Mouse (Mus musculus): ENCODE measurements around the gene Runx3.

The Runx3 gene

DNA sequence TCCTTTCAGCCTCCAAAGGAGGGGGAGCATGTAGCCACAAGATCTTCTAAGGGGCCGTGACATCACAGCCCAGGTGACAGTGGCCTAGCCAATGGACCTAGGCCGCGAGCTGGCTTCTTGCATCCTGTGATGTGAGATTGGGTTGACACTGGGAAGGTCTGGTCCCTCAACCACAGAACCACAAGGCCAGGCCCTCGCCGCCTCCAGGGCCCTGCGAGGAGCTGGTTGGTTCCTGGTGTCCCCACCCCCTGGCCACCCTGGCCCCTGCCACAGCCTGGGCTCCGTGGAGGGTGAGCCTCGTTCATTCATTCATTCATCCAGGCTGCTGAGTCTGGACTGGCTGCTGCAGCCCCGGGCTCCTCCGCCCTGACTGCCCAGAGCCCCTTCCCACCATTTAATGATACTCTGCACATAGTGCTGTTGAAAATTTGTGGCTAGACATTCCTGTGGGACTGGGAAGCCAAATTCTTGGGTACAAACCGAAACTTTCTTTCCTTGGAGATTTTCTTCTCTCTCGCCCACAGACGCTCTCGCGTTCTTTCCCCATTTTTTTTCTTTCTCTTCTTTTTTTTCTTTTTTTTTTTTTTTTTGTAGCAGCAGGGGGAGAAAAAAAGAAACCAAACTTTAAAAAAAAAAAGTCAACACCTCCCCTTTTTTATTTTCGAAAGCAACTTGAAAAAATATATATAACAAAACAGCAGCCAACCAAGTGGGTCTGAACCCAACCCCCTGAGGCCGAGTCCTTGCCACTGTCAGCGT, at the start of gene Runx3:
Gene Runx3 (plus strand): TSS at position 311 of the 759 bp plus-strand sequence.
- DNase-seq (ENCODE audit: low spot score), result no peak

DNA sequence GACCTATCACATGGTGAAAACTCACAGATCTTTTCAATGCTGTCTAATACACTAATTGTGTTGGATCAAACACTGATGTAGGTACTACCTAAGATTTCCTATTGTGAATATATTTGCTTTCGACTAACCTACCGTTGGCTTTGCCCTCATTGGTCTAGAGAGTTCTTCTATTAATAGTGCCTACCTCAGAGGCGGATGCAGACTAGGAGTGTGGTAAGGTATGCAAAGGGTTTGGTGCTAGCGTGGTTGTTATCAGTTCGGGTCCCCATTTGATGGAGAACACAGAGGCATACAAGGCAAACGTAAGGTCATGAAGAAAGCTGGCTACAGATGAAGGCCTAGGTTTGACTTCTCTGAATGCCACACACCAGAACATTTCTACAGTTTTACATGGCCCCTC, 47.8 kb upstream of the Runx3 start:
- no peak for DNase-seq (ENCODE audit: low spot score)

DNA sequence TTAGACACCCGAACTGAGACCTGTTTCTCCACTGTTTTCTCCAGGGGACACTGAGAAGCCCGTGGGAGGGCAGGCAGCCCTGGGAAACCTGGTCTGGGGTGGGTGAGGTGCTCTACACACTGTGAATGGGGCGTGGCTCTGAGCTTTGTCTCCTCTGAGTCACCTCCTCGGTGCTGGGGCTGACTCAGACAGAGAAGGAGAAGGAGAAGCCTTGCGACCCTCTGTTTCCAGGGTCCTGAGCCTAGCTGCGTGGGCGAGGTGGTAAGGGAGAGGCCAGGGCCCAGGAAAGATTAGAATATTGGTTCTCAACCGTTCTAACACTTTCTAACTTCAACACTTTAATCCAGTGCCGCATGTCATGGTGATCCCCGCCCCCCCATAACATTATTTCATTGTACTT, 46.9 kb upstream of the Runx3 start:
- no peak for DNase-seq (ENCODE audit: low spot score)

DNA sequence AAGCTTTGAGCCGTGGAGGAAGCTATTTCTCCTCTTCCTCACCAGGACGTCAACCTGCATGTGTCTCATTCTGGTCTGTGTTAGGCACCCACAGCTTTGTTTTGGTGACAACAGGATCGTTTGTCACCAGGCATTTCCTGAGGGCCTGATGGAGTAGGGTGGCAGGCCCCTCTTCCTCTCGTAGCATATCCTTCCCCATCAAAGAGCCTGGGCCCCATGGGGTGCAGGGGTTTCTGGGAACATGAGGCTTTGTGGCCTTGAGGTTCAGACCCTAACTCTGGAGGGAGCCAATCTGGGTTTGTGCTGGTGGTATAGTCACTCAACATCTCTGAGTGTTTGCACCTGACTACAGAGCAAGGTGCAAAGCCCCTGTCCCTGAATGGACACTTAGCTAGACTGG, 45.8 kb upstream of the Runx3 start:
- DNase-seq (ENCODE audit: low spot score), result no peak

DNA sequence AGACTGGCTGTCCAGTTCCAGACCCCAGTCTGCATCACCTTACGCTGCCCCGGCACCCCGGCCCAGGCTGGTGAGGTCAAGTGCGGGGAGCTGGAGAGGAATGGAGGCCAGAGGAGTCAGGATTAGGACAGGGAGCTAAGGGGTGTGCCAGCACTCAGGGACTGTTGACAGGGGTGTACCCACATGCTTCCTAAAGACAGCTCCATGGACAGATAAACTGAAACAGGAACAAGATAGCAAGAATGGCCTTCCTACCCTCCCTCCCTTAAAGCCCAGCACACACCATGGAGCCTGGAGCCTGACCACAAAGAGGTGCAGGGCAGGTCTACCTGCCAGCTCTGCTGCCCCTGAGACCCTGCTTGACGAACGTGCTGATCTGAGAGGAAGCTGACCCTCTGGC, 45.1 kb upstream of the Runx3 start:
- DNase-seq (ENCODE audit: low spot score), result no peak

DNA sequence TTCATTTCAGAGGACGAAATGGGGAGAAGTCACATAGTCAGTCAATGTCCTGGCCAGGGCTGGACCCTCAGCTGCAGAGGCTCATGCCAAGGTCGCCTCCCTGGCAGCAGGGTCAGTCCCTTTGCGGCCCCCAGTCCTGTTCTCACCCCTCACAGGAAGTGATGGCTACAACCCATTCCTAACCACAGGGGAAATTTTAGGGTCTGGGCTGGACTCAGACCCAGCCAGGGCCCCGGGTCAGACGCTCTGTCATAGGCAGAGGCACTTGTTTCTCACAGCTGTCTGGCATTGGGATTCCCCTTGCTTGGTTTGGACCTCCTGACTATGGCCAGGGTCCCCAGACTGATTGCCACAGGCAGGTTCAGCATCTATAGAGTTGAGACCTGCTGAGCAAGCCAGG, 43.8 kb upstream of the Runx3 start:
- DNase-seq (ENCODE audit: low spot score), result no peak

DNA sequence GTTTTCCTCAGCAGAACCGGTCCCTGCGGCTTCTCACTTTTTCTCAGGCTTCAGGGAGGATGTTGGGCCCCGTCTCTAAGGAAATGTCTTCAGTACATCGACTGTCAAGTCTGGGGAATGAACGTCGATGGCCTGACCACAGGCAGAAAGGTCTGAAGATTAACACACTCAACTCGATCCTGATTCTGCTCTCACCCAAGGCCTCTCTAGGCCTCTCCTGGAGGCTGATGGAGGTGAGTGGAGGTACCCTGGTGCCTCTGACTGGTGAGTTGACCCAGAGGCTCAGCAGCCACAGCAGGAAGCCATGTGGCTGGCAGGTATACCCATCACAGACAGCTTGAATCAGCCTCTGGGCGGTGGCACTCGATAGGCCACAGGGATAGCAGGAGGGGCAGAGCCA, 43.3 kb upstream of the Runx3 start:
- no peak for DNase-seq (ENCODE audit: low spot score)

DNA sequence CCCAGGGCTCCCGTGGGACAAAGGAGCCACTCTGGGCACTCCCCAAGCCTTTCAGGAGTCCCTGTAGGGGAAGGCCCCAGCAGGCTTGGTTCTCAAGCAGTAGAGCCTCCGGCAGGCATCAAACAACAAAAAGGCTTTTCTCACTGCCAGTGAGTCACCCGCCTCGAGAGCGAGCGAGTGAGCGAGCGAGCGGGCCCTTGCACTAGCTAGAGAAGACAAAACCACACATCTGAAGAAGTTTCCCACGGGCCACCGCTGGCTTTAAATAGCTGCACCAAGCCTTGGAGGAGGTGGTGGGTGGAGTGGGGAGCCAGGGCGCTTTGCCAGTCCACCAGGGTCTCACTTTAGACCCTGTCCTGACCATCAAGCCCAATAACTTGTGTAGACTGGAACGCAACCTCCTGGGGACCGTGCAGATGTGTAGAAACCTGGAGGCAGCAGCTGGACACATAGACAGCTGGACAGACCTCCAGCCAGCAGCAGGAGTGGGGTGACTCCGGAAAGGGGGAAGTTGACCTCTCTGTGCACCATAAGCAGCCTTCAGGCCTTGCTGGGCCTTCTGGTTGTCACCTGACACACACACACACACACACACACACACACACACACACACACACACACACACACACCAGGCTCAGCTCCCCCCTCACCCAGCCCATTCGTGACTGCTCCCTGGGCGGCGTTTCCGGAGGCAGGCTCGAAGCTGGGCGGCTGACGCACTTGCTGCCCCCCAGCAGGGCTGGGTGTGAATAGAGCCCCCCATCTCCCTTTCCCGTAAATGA, 40.4 kb upstream of the Runx3 start:
- DNase-seq (ENCODE audit: low spot score), result no peak

DNA sequence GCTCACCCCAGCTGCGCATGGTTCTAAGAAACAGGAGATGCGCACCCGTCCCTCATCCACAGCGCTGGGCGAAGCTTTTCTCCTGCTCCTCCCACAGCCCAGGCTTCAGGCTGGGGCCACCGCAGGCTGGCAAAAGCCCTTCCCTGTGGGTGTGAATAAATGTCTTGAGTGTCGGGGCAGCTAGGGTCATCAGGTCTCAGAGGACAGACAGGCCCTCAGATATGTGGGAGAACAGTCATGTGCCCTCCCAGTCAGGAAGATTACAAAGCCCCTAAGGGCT, 39.9 kb upstream of the Runx3 start:
- DNase-seq (ENCODE audit: low spot score), result no peak

DNA sequence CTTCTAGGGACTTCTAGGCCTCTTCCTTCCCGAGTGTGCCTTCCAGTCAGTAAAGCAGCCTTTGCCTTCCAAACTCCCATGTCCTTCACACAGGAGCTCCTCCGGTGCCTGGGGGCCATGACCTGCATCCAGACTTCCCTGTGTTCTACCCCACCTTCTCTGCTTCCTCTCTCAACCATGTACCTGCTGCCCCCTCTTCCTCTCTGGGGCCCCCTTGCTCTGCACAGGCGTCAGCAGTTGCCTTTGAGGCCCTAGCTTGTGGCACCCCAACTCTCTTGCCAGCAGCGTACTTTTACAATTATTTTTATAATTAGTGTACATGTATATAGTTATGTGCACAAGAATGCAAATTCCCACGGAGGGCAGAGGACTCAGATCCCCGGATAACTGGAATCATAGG, 37.4 kb upstream of the Runx3 start:
- DNase-seq (ENCODE audit: low spot score), result no peak

DNA sequence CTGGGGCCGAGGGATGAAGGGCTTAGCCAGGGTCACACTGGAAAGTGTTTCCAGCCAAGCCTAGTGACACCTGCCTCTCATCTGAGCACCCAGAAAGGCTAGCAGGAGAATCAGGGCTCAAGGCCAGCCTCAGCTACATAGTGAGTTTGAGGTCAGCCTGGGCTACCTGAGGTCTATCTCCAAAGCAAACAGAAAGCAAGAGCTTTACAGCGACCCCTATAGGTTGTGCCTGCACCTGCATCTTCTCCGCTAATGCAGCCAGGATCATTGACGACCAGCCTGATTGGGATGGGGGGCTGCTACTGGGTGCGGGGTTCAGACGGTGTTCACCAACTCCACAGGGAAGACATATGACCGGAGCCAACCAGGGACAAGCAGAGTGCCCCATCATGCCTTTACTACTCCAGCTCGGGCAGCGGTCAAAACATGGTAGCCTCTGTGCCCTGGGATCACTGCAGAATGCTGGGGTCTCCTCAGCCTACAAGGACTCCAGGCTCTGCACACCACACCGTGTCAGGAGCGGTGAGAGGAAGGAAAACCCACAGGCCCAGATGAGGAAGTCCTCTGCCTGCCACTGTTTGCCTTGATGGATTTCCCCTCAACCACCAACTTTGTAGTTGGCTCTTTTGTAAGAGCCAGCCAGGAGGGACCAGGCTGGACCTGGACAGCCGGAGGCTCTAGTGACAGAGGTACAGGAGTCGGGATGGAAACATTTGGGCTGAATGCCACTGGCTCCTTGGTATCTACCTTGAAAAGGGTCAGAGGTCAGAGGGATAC, 35.2 kb upstream of the Runx3 start:
- DNase-seq (ENCODE audit: low spot score), result no peak

DNA sequence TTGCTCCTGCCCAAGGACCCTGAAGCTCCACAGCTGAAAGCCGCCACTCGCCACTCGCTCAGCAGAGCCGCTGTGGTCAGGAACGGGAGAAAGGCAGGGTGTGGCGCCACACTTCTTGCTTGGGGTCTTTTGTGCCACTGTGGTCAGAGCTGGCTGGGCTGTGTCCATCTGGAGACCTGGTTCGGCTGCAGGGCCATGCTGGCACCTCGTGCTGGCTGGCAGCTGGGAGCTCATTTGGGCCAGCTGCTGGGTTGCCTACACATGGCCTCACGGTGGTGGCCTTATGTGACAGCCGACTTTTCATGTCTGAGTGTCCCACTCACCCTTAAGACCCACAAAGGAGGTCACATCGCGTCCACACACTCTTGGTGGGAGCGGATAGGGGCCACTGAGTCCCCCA, 29.8 kb upstream of the Runx3 start:
- DNase-seq (ENCODE audit: low spot score), result no peak

DNA sequence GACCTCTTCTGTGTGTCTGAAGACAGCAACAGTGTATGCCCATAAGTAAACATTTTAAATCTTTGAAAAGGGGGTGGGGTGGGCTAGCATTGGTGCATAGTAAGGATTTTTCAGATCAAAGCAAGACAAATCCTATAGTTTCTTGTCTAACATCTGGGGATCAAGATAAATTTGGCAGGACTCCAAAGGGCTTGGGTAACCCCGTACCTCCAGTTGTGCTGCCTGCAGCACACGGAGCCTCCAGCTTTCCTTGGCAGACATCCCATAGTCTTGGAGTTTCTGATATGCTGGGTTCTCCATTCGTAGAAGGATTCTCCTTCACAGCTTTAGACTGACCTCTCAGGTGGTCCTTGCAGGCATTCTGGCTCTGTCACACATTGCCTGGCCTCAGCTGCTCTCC, 27.6 kb upstream of the Runx3 start:
- DNase-seq (ENCODE audit: low spot score), result no peak

DNA sequence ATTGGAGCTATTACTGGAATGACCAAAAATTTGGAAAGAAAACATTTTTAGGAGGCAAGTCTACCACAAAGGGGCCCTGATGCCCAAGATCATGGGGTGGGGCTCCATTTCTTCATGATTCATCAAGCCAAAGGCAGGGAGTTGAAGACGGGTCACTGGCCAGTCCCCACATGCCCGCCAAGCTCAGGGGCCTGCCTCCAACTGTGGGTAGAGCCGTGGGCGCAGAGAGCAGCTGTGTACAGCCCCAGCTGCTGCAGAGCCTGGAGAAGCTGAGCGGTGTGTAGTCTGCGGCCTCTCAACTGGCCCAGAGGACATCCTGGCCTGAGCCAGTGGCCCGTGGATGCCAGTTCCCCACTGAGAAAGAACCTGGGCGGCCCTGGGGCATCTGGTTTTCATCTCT, 24.8 kb upstream of the Runx3 start:
- DNase-seq (ENCODE audit: low spot score), result no peak

DNA sequence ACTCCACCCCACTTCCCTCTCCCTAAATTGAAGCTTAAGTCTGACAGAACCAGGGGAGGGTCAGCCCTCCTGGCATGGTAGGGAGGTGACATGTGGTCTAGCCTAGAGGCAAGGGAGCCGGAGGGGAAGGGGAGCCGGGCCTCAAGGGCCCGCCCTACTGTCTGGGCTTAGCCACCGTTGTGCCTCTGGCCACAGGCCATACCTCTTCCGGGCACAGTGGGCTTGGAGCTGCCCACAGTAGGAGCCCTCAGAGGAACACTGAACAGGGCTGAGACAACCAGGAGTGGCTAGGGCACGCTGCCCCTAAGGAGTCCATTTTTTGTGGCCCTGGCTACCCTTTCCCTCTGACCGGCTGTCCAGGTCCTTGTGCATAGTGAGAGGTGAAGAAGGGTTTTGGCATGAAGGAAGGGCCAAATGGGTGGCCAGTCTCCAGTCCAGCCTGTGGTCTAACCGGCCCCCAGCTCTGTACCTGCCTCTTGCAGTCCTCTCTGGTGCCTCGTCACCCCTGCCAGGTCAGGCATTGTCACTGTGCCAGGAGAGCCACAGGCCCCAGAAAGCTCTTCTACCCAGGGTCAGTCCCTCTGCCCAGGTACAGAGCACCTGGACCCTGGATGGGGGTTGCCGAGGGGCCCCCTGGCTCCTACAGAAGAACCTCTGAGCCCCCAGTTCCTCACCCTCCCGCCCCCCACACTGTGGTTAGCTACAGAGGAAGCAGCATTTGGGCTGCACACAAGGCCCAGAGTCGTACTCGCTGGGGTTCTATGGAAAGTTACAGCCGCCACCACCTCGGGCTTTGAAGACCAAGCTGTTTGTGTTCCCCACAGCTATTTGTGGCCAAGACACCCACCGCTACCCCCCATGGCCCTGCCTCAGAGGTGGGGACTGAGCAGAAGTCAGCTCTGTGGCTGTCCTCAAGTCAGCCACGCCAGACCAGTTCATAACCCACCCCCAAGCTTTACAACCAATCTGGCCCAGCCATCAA, 22.3 kb upstream of the Runx3 start:
- no peak for DNase-seq (ENCODE audit: low spot score)

DNA sequence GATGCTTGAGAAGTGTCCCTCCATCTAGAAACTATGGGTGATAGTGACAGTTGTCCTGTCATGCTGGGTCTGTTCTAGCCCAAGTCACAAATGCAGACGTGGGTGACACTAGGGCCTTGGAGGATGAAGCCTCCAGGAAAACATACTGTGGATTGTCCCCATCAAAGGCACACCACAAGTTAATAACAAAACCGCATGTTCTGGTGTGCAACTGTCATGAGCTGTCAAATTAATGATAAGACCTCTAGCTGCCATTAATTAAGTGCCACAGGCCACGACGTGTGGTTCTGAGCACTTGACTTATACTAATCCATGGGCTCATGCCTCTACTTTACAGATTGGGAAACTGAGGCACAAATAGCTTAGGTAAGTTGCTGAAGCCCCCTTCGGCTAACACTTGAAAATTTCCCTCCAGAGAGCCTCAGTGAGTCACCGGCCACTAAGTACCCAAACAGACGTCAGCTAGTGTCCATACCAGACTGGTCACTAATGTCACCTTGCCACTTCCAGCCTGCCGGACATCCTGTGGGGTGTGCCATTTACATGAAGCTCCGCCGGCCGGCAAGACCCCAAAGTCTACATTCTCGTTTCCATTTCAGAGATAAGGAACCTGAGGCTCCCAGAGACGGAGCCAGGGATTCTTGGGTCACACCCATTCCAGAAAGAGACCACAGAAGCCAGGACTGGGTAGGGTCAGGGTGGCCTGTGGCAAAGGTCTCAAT, 18.3 kb upstream of the Runx3 start:
- no peak for DNase-seq (ENCODE audit: low spot score)

DNA sequence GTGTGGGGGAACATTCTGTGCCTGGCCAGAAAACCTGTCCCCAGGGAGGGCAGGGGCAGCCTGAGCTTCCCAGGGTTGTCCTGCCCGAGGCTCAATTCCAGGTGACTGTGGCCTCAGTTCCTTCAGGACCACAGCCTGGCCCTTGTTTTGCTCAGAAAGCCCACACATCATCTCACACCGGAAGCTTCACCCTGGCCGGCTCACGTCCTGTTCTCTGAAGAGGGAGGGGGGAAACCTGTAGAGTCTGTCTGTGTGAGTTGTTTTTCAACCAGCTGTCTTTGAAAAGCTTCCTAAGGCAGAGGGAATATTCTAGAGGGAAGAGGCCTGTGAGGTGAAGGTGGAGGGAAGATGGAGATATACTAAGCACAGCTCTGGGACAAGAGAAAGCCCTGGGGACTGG, 17.7 kb upstream of the Runx3 start:
- DNase-seq (ENCODE audit: low spot score), result no peak

DNA sequence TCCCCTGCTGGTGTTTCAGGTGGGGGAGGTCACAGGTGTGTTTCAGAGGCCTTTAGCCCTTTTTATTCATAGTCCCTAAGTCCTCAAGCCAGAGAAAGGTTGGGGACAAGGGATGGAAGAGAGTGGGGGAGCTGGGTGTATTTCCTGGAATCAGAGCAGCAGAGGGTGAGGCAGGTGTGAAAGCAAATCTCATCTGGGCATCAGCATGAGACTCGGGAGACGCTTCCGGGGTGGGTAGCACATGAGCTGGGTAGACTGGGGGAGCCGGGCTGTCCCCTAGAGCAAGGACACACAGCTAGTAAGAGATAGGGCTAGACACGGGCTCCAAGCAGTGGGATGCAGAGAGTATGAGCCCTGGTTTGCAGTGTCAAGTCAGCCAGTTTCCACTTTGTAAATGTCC, 16.7 kb upstream of the Runx3 start:
- DNase-seq (ENCODE audit: low spot score), result no peak

DNA sequence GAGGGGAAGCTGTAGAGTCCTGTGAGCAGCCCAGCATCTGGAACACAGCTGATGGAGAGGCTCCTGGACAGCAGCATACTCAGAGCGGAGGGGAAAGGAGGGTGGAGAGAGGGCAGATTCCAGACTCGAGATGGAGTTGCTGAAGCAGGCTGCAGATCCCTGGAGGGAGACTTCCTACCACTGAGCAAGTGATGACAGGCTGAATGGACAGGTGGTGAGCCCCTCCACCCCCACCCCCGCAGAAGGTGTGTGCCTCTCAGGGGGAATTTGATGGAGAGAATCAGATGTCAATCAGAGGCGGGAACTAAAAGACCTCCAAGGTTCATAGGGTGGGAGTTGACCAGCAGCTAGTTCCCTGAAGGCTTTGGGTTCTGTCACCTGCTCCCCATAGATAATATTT, 13.5 kb upstream of the Runx3 start:
- DNase-seq (ENCODE audit: low spot score), result no peak

DNA sequence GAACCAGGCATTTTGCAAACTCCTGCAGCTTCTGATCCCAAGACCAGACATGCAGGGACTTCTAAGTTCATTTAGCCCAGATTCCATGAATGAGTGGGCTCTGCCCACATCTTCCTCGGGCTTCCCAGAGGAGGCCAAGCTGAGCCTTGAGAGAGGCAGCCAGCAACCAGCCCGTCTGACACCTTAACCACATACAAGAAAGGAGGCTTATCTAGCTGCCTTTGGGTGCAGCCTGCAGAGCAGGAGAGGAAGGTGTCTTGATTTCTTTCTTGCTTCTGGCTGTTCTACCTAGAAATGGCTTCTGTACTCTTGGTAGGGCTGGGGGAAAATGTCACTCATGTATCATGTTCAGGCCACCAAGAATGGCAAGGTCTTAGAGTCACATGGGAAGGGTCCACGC, 11.8 kb upstream of the Runx3 start:
- no peak for DNase-seq (ENCODE audit: low spot score)

DNA sequence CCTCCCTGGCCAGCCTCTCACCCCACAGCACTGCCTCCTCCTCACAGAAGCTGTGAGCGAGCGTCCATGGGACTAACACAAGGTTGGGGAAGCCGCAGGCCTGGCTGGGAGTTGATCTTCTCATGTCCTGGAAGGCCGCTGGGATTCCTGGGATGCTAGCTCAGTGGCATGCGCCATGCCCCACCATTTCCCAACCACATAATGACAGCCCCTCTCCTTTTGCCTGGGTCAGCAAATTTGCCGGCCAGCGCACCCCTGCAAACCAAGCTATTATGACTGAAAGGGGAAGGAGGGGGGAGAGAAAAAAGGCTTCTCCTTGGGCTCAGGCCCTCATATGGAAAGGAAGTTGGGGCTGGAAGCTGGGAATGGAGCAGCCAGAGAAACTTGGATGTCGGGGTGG, 6.8 kb upstream of the Runx3 start:
- DNase-seq (ENCODE audit: low spot score), result no peak
